Mouse (Mus musculus) layer of hippocampus, adult 8-10 months (tissue): ENCODE results near the gene Fhit. TPM values are rescaled to one million over a fixed set of nuclear protein-coding genes. Genes with fewer than 3 reads are reported as not detected.

ENCODE experiments used
- DNase-seq, 2 experiments: peaks; one replicate each; pipeline ENCODE4 v3.0.0; 2022; ENCODE audit warnings: low spot score in 2 of 2
- total RNA-seq, 4 experiments: library from RNA; stranded (reverse); gene quantifications; 2 replicates each; pipeline ENCODE4 v1.2.4; 2022

The Fhit gene
- total RNA-seq, 4 experiments from 2014 or later, result 3.7 to 5.6 (median 4.3) TPM

- DNase-seq, result no peak
These were observed 793.8 kb downstream of the Fhit start for GRCm38 (mm10) chr14:10367783-10368680.

DNA sequence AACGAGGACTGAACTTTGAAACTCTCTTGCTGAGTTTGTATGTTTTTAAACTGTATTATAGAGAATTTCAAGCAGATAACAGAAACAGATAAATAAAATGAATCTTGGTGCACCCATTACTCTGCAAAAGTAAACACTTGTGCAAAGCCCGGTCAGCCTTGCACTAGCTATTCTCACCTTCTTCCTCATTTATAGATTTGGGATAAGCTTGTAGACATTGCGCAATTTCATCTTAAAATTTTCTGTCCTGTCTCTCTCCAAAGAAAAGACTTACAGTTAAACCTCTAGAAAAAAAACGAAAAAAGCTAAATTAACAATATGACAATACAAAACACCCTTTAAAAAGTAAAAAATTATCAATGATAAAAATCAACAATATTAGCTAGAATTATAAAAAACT is 795.0 kb downstream of the Fhit start:
- DNase-seq, result no peak

- no peak for DNase-seq
These were observed 797.6 kb downstream of the Fhit start for GRCm38 (mm10) chr14:10364281-10364680.

- DNase-seq, result no peak
These were observed 798.5 kb downstream of the Fhit start for GRCm38 (mm10) chr14:10363306-10363705.

DNA sequence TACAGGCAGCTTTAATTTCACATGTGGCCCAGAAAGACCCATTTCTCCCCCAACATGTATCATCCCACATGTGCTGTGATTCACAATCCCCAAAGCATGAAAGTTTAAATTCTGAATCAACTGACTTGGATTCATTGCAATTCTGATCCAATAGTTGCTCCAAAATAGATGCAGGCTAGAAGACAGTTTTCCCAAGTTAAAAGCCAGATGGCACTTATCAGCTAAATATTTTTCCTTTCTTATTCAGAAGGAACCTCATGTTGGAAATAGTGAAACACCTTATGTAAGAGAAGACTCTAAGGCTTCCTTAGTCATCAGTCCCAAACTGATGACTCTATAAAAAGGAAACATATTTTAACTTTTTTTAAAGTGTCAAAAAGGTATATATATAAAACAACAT is 815.9 kb downstream of the Fhit start:
- DNase-seq, result no peak

- DNase-seq, result no peak
These were observed 817.8 kb downstream of the Fhit start for GRCm38 (mm10) chr14:10344064-10344463.

GRCm38 (mm10) chr14:10316764-10317163 is 845.1 kb downstream of the Fhit start:
- no peak for DNase-seq

- no peak for DNase-seq
These were observed 849.6 kb downstream of the Fhit start for GRCm38 (mm10) chr14:10312190-10312589.

- no peak for DNase-seq
These were observed 856.5 kb downstream of the Fhit start for GRCm38 (mm10) chr14:10305286-10305685.

GRCm38 (mm10) chr14:10301497-10301896 is 860.3 kb downstream of the Fhit start:
- DNase-seq, result no peak

DNA sequence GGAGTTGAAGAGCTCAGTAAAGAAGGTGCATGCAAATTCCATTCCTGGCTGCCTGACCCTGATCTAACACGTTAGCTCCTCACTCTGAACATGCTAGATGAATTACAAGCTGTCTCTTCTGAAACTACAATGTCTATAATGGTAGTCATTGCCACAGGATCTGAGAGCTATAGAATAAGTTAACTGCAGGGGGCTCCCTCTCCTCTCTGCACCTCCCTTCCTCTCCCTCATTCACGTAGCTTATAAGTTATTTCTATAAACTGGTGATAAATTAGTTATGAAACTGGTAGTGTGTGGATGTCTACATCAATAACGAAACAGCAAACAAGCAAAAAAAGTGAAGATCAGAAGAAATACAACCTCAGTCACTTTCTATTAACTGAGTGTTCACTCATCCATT is 860.9 kb downstream of the Fhit start:
- DNase-seq, result no peak

DNA sequence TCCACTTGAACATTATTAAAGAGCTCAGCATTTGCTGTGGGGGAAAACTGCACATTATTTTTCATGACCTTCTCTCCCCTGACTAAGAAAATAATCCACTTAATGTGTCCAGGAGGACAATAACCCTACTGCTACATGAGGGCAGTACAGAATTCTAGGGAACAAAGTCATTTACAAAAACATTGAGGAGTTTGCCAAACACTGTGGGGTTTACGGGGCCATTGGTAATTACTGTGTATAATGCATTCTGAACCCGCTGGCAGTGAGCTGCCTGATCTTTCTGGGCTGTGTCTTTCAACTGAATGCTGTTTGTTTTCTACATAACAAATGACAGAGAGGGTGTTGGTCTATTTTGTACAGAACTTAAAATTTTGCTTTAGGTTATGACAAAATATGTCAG is 862.8 kb downstream of the Fhit start:
- no peak for DNase-seq

DNA sequence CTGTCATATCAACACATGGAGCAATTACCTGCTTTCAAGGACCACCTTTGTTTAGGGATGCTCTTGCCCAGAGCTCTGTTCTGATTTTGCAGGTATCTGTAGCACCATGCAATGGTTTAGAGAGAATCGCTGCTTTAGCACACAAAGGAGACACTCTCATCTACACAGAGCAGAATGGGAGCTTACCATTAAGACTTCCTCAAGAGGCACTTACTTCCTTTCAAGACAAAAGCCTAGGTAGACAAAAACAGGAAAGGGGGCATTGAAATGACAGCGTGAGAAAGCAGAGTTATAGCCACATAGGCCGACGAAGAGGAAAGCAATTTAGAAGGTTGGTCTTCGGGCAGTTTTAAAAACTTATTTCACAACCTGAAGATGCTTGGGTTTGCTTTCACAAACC is 872.8 kb downstream of the Fhit start:
- no peak for DNase-seq

DNA sequence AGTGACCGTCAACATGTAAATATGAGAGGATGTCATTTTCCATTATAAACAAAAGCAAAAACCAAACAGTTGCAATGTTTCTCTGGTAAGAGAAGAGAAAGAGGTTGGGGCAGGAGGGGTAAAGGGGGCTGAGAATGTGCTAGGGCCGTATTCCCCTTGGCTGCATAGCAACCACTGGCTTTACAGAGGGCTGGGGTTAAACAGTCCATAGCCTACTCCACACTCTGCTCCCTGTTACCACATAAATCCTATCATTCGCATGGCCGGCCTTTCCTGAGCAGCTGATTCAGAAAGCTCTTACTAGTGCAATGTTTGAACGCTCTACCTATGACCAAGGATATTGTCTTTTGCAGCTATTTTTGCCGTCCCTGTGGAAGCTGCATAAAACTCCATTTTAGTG is 875.8 kb downstream of the Fhit start:
- no peak for DNase-seq

DNA sequence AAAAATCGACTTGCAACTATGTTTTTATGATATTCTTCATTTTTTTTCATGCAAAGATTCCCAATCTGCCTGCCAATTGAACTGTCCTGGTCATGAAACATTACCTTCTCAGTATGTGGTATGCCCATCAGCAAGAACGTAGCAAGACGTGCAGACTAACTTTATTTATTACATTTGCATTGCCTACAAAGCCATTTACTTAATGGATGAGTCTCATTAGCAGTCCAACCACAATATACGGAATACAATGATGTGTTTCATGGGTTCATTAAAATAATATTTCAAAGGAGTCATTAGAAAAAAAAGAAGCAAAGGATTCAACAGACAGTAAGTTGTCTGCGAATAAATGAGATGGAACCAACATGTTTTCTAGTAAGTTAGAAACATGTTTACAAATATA is 933.1 kb downstream of the Fhit start:
- DNase-seq, result no peak

DNA sequence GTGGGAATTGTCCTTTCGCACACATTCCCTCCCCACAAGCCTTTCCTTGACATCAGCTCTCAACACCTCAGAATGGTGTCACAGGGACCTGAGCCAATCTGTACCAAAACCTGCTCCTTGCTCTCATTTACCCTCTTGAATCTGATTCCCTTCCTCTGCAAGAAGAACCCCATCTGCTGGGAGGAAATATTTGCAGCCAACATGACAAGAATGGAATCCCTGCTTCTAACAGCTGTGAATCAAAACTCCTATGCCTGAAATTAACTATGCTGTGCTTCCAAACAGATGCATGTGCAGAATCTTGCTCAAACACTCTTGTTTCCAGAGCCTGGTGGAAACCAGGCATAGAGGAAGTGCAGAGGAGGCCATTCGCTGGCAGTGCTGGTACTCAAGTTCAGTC is 940.0 kb downstream of the Fhit start:
- peak; percentile 7 for DNase-seq

DNA sequence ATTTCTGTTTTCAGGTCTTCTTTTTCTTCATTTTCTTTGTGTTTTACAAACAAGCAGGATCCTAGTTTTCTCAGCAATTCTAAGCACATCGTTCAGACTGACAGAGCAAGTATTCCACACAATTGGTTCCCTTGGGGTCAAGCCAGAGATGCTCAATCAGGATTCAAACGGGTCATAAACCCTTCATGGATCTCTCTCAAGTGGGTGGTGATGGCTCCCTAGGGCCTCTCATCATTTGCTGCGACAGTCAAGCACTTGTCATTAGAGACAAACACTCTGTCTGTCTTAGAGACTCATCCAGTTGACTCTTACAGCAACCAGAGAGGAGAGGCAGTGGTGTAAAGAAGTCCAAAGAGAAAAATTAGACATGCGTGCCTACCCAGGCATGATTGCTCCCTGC is 948.6 kb downstream of the Fhit start:
- no peak for DNase-seq

DNA sequence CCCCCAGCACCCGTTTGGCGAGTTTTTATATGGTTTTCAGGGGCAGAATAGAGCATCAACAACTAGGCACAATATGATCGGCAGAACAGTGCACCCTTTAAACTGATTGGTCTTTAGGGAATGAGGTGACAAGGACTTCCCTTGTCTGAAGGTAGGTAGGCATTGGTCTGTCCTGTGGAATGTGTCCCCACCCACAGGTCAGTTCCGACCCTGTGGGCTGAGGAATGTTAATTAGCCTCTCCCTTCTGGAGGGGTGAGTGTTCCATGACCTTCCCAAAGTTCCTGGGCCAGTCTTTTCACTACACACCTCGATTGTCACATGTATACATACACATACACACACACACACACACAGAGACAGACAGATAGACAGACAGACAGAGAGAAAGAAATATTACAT is 950.7 kb downstream of the Fhit start:
- DNase-seq, result no peak

- no peak for DNase-seq
These were observed 952.8 kb downstream of the Fhit start for GRCm38 (mm10) chr14:10209007-10209406.

- no peak for DNase-seq
These were observed 956.1 kb downstream of the Fhit start for GRCm38 (mm10) chr14:10205699-10206098.

DNA sequence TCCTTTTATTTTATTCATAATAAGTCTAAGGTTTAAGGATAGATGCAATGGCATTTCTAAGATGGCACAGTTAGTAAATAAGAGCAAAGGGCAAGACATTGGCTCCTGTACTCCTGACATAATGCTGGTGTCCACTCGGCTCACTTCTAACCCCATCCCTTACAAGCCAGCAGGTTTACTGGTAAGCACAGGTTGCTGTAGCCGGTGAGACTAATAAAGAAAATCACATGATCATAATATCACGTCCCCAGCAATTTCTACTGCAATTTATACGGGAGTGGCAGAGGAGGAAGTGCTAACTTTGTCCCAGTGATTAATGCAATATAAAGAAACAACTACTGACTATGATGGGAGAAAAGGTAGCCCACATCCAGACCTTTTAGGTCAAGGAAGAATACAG is 956.5 kb downstream of the Fhit start:
- DNase-seq, result no peak

- DNase-seq, result no peak
These were observed 967.7 kb downstream of the Fhit start for GRCm38 (mm10) chr14:10194130-10194529.

DNA sequence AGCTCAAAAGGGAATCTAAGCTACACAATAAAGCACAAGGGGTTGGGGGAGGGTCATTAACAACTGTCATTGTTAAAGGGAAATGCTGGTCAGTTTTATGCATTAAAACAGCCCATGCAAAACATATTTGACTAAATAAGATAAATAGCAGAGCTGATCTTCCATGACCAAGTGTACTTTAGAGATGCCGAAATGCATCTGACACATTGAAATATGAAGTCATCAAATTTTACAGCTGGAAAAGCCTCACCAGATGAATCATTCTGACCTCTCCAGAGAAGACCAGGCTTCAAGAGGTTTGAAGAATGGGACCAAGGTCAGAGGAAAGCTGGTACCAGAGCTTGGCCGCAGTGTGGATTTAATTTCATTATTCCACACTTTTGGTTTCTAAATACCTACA is 990.1 kb downstream of the Fhit start:
- DNase-seq, result no peak
